16 mouse cellular contexts compared by ENCODE assay signal in the genomic region with DNA sequence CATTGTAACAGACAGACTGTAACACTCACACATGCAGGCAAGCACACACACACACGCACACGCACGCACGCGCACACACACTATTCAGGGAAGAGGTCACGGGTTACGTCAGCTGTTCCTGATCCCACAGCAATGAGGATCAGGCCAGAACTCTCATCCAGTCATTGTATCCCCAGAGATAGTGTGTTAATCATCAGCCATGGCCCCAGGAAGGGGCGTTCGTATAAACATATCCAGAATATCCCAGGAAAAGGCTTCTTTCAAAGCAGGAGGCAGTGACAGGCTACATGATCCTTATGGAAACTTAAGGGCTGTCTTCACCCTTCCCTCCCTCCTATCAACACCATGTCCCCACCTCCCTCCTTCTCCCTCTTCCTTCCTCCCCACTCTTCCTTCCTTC.
DNase-seq lines count a peak whose midpoint lies in the region; ATAC-seq and TF ChIP-seq lines count a peak whose summit lies in the region.
"Had no signal": no experiment of that assay in that cellular context is flagged by ENCODE, and none has a peak within 500 bp of the region (broad histone marks: within the 10 kb centered on the region; RNA-seq: fewer than 3 reads in every experiment).

No protein-coding gene starts in this region.

- H3K4me1 ChIP-seq in forebrain, embryonic 14.5 days (ENCODE audit: control insufficient read depth, insufficient read depth, low read length) = peaks cover 19% of the 10 kb centered on the region
- H3K4me1 ChIP-seq in forebrain, embryonic 16.5 days (replicated peaks; ENCODE audit: control insufficient read depth, insufficient read depth, low read length) = peaks cover 29% of the 10 kb centered on the region
- peaks cover 38% of the 10 kb centered on the region for H3K4me1 ChIP-seq in kidney, embryonic 15.5 days
- H3K4me1 ChIP-seq in stomach, postnatal 0 days (replicated peaks; ENCODE audit: control insufficient read depth, insufficient read depth) = 0 out of 2 replicates have a peak, but pooled peaks cover 4% of the 10 kb centered on the region

- WGBS in forebrain, embryonic 14.5 days = 75% methylated on average over 9 of the region's 9 CpGs
- WGBS in forebrain, embryonic 16.5 days = 73% methylated on average over 9 of the region's 9 CpGs
- 64% methylated on average over 9 of the region's 9 CpGs for WGBS in kidney, embryonic 15.5 days
- WGBS in stomach, postnatal 0 days = 51% methylated on average over 9 of the region's 9 CpGs

- 0 out of 2 replicates have a peak overlapping the region, but pooled peaks have one; percentile 49 for H3K27ac ChIP-seq in forebrain, embryonic 14.5 days (ENCODE audit: low read depth, low read length)
- no peak overlapping the region for H3K27ac ChIP-seq in forebrain, embryonic 16.5 days (ENCODE audit: low read length)
- H3K27ac ChIP-seq in kidney, embryonic 15.5 days = 0 out of 2 replicates have a peak overlapping the region, but pooled peaks have one; percentile 58
- H3K27ac ChIP-seq in stomach, postnatal 0 days (replicated peaks) = peak overlapping the region; percentile 69; the same call in 1 of the 2 replicates
- H3K27ac ChIP-seq: embryonic facial prominence, embryonic 15.5 days had no signal

- H3K9me3 ChIP-seq in forebrain, embryonic 14.5 days (replicated peaks; ENCODE audit: control insufficient read depth, low read length) = no peaks in the 10 kb centered on the region
- no peaks in the 10 kb centered on the region for H3K9me3 ChIP-seq in forebrain, embryonic 16.5 days (ENCODE audit: control insufficient read depth, low read length)
- no peaks in the 10 kb centered on the region for H3K9me3 ChIP-seq in kidney, embryonic 15.5 days (replicated peaks)
- H3K9me3 ChIP-seq in stomach, postnatal 0 days (ENCODE audit: control insufficient read depth, low read length) = no peaks in the 10 kb centered on the region
- H3K9me3 ChIP-seq: embryonic facial prominence, embryonic 15.5 days; heart, embryonic 13.5 days; hindbrain, embryonic 15.5 days had no signal

- no peak overlapping the region for H3K9ac ChIP-seq in forebrain, embryonic 14.5 days (ENCODE audit: low read length)
- H3K9ac ChIP-seq in forebrain, embryonic 16.5 days (replicated peaks; ENCODE audit: low read depth, low read length) = no peak overlapping the region
- H3K9ac ChIP-seq in kidney, embryonic 15.5 days = no peak overlapping the region
- no peak overlapping the region for H3K9ac ChIP-seq in stomach, postnatal 0 days (ENCODE audit: low read length)
- H3K9ac ChIP-seq: embryonic facial prominence, embryonic 15.5 days; heart, embryonic 13.5 days; hindbrain, embryonic 15.5 days had no signal

- 0 out of 2 replicates have a peak, but pooled peaks cover 3% of the 10 kb centered on the region for H3K27me3 ChIP-seq in forebrain, embryonic 14.5 days (replicated peaks; ENCODE audit: control insufficient read depth, insufficient read depth, low read length)
- H3K27me3 ChIP-seq in forebrain, embryonic 16.5 days (replicated peaks; ENCODE audit: control insufficient read depth, insufficient read depth, low read length) = no peaks in the 10 kb centered on the region
- peaks cover 38% of the 10 kb centered on the region for H3K27me3 ChIP-seq in kidney, embryonic 15.5 days
- no peaks in the 10 kb centered on the region for H3K27me3 ChIP-seq in stomach, postnatal 0 days (ENCODE audit: control insufficient read depth, insufficient read depth, low read length)
- H3K27me3 ChIP-seq: Patski had no signal

- no peaks in the 10 kb centered on the region for H3K36me3 ChIP-seq in forebrain, embryonic 14.5 days (ENCODE audit: control insufficient read depth, insufficient read depth, low read length)
- no peaks in the 10 kb centered on the region for H3K36me3 ChIP-seq in forebrain, embryonic 16.5 days (ENCODE audit: control insufficient read depth, insufficient read depth)
- H3K36me3 ChIP-seq in kidney, embryonic 15.5 days = no peaks in the 10 kb centered on the region
- no peaks in the 10 kb centered on the region for H3K36me3 ChIP-seq in stomach, postnatal 0 days (ENCODE audit: control insufficient read depth, insufficient read depth, low read length)
- H3K36me3 ChIP-seq: embryonic facial prominence, embryonic 15.5 days; heart, embryonic 13.5 days; hindbrain, embryonic 15.5 days had no signal

- DNase-seq in forebrain, embryonic 14.5 days (ENCODE audit: low spot score) = no peak
- DNase-seq in kidney, adult 18-20 months = no peak
- peak; percentile 14 for DNase-seq in lung, postnatal 10 days
- no peak for DNase-seq in lung, postnatal 4 days
- no peak for DNase-seq in stomach, postnatal 0 days (ENCODE audit: low spot score)
- no peak for DNase-seq in spleen, adult 12 weeks (ENCODE audit: low spot score)
- DNase-seq: cerebellum, adult 11-12 months; gastrocnemius, postnatal 14 days; thymus, postnatal 25 days had no signal

- ATAC-seq in forebrain, embryonic 14.5 days = no peak
- no peak for ATAC-seq in forebrain, embryonic 16.5 days
- ATAC-seq in kidney, embryonic 15.5 days (replicated peaks; ENCODE audit: low FRiP score) = 0 out of 2 replicates have a peak, but pooled peaks have one; percentile 36
- ATAC-seq in stomach, postnatal 0 days (ENCODE audit: low FRiP score, low TSS enrichment) = peak; percentile 67
- ATAC-seq: Patski had no signal

- TF ChIP-seq CTCF in stomach, postnatal 0 days (IDR thresholded peaks at IDR 0.05; ENCODE audit: low read depth) = no peak

- no peak for TF ChIP-seq EP300 in stomach, postnatal 0 days (optimal IDR thresholded peaks at IDR 0.05)

- H3K4me3 ChIP-seq in forebrain, embryonic 14.5 days (ENCODE audit: low read depth, low read length) = no peak overlapping the region
- no peak overlapping the region for H3K4me3 ChIP-seq in forebrain, embryonic 16.5 days (replicated peaks; ENCODE audit: low read length)
- no peak overlapping the region for H3K4me3 ChIP-seq in kidney, embryonic 15.5 days (replicated peaks)
- no peak overlapping the region for H3K4me3 ChIP-seq in stomach, postnatal 0 days (ENCODE audit: low read depth, low read length)
- H3K4me3 ChIP-seq: embryonic facial prominence, embryonic 15.5 days; heart, embryonic 13.5 days; hindbrain, embryonic 15.5 days; myocyte had no signal

- no peak overlapping the region for H3K4me2 ChIP-seq in forebrain, embryonic 14.5 days (ENCODE audit: low read length)
- H3K4me2 ChIP-seq in forebrain, embryonic 16.5 days (ENCODE audit: low read length) = no peak overlapping the region
- H3K4me2 ChIP-seq in kidney, embryonic 15.5 days = no peak overlapping the region
- no peak overlapping the region for H3K4me2 ChIP-seq in stomach, postnatal 0 days (replicated peaks; ENCODE audit: low read depth)
- H3K4me2 ChIP-seq: embryonic facial prominence, embryonic 15.5 days; heart, embryonic 13.5 days; hindbrain, embryonic 15.5 days had no signal

Comparison
In these comparisons a context has a peak if more than half of its experiments do, and no peak if none do; other contexts are left out.
1. ATAC-seq: peak in kidney, embryonic 15.5 days (single experiment) and stomach, postnatal 0 days (single experiment); none in forebrain, embryonic 14.5 days (single experiment) and forebrain, embryonic 16.5 days (single experiment).